19 mouse cellular contexts compared by ENCODE assay signal in genomic region chr10:93242208-93242607, GRCm38 (mm10).
A peak's percentile ranks its signal among the peaks of the same experiment; 100 is the strongest.
DNase-seq lines count a peak whose midpoint lies in the region; ATAC-seq and TF ChIP-seq lines count a peak whose summit lies in the region.
"Had no signal": no experiment of that assay in that cellular context is flagged by ENCODE, and none has a peak within 500 bp of the region (broad histone marks: within the 10 kb centered on the region; RNA-seq: fewer than 3 reads in every experiment).

No protein-coding gene starts in this region.

- peak; percentile 48 for DNase-seq in intestine, embryonic 14.5 days (ENCODE audit: low spot score)
- DNase-seq in ES-E14 (ENCODE audit: low read depth, low spot score): peak; percentile 80
- DNase-seq in induced T-regulatory cell, adult 2 months (ENCODE audit: low read depth): peak; percentile 47
- DNase-seq in thymus, postnatal 10 days (ENCODE audit: low spot score in 2 of 2): no peak
- no peak for DNase-seq in Muller cell, postnatal 12 days (ENCODE audit: inconsistent ontology term)
- DNase-seq in forebrain, embryonic 14.5 days (ENCODE audit: low spot score): no peak
- DNase-seq: cerebellum, adult 9-10 months; left cerebral cortex, postnatal 4 days; lung, adult 18-20 months; lung, postnatal 36 days; retina, postnatal 1 day had no signal

- no peak overlapping the region for H3K4me3 ChIP-seq in intestine, embryonic 14.5 days (ENCODE audit: low read depth, low read length)
- no peak overlapping the region for H3K4me3 ChIP-seq in intestine, postnatal 0 days (ENCODE audit: low read depth, low read length)
- no peak overlapping the region for H3K4me3 ChIP-seq in ES-E14 (ENCODE audit: insufficient read depth in 1 of 2, low read depth in 1 of 2, low read length in 2 of 2, poor library complexity in 1 of 2, severe bottlenecking in 1 of 2)
- H3K4me3 ChIP-seq in forebrain, embryonic 14.5 days (ENCODE audit: low read depth, low read length): no peak overlapping the region
- H3K4me3 ChIP-seq: embryonic facial prominence, embryonic 13.5 days; forebrain, embryonic 15.5 days; hindbrain, embryonic 15.5 days; midbrain, embryonic 10.5 days had no signal

- H3K9me3 ChIP-seq in intestine, embryonic 14.5 days (ENCODE audit: control insufficient read depth, low read length): no peaks in the 10 kb centered on the region
- no peaks in the 10 kb centered on the region for H3K9me3 ChIP-seq in intestine, postnatal 0 days (ENCODE audit: control insufficient read depth)
- no peaks in the 10 kb centered on the region for H3K9me3 ChIP-seq in ES-E14 (ENCODE audit: control insufficient read depth, insufficient read depth, low read depth, low read length)
- H3K9me3 ChIP-seq in forebrain, embryonic 14.5 days (replicated peaks; ENCODE audit: control insufficient read depth, low read length): no peaks in the 10 kb centered on the region
- H3K9me3 ChIP-seq: embryonic facial prominence, embryonic 13.5 days; forebrain, embryonic 15.5 days; G1E; hindbrain, embryonic 15.5 days; midbrain, embryonic 10.5 days had no signal

- no peak overlapping the region for H3K9ac ChIP-seq in intestine, embryonic 14.5 days (ENCODE audit: low read length)
- H3K9ac ChIP-seq in intestine, postnatal 0 days (ENCODE audit: low read depth, low read length): no peak overlapping the region
- peak overlapping the region; percentile 32; the same call in 1 of the 2 replicates for H3K9ac ChIP-seq in ES-E14 (ENCODE audit: insufficient read depth, low read depth, low read length, poor library complexity, severe bottlenecking)
- H3K9ac ChIP-seq in forebrain, embryonic 14.5 days (ENCODE audit: low read length): no peak overlapping the region
- H3K9ac ChIP-seq: embryonic facial prominence, embryonic 13.5 days; forebrain, embryonic 15.5 days; hindbrain, embryonic 15.5 days had no signal

- TF ChIP-seq CTCF in intestine, postnatal 0 days (IDR thresholded peaks at IDR 0.05; ENCODE audit: low read depth): no peak

- H3K27ac ChIP-seq in intestine, embryonic 14.5 days (ENCODE audit: low read depth): no peak overlapping the region
- H3K27ac ChIP-seq in intestine, postnatal 0 days (ENCODE audit: low read depth, low read length): no peak overlapping the region
- H3K27ac ChIP-seq in ES-E14 (ENCODE audit: insufficient read depth, low read depth, low read length, poor library complexity, severe bottlenecking): peak overlapping the region; percentile 88; the same call in 1 of the 2 replicates
- H3K27ac ChIP-seq in forebrain, embryonic 14.5 days (ENCODE audit: low read depth, low read length): no peak overlapping the region
- H3K27ac ChIP-seq: embryonic facial prominence, embryonic 13.5 days; forebrain, embryonic 15.5 days; hindbrain, embryonic 15.5 days; midbrain, embryonic 10.5 days; stomach, postnatal 0 days had no signal

- WGBS in intestine, embryonic 14.5 days: 12% methylated on average over 3 of the region's 3 CpGs
- 31% methylated on average over 3 of the region's 3 CpGs for WGBS in intestine, postnatal 0 days
- WGBS in forebrain, embryonic 14.5 days: 9% methylated on average over 3 of the region's 3 CpGs

- no peak overlapping the region for H3K4me2 ChIP-seq in intestine, embryonic 14.5 days (ENCODE audit: low read length)
- H3K4me2 ChIP-seq in intestine, postnatal 0 days (replicated peaks; ENCODE audit: low read depth): no peak overlapping the region
- no peak overlapping the region for H3K4me2 ChIP-seq in forebrain, embryonic 14.5 days (ENCODE audit: low read length)
- H3K4me2 ChIP-seq: embryonic facial prominence, embryonic 13.5 days; forebrain, embryonic 15.5 days; hindbrain, embryonic 15.5 days had no signal

- ATAC-seq in intestine, embryonic 14.5 days (replicated peaks; ENCODE audit: low FRiP score, low TSS enrichment, low read depth): no peak
- ATAC-seq in intestine, postnatal 0 days: no peak
- peak; percentile 23 for ATAC-seq in CD4-positive, CD25-positive, alpha-beta regulatory T cell, adult 4 months
- no peak for ATAC-seq in forebrain, embryonic 14.5 days
- ATAC-seq: forebrain, embryonic 15.5 days had no signal

- in situ Hi-C loops in ES-E14 (cut with MboI; ENCODE audit: low sequenced_read_pairs in 2 of 2, unreplicated experiment in 2 of 2): no loop called here

- peaks cover 51% of the 10 kb centered on the region for H3K36me3 ChIP-seq in intestine, embryonic 14.5 days (ENCODE audit: control insufficient read depth, insufficient read depth, low read length)
- H3K36me3 ChIP-seq in intestine, postnatal 0 days (ENCODE audit: control insufficient read depth, insufficient read depth): peaks cover 11% of the 10 kb centered on the region; the same call in 1 of the 2 replicates
- peaks cover 11% of the 10 kb centered on the region for H3K36me3 ChIP-seq in ES-E14 (ENCODE audit: control insufficient read depth, insufficient read depth, low read length, poor library complexity, severe bottlenecking)
- peaks cover 49% of the 10 kb centered on the region for H3K36me3 ChIP-seq in forebrain, embryonic 14.5 days (ENCODE audit: control insufficient read depth, insufficient read depth, low read length)

- H3K27me3 ChIP-seq in intestine, embryonic 14.5 days (replicated peaks; ENCODE audit: control insufficient read depth, insufficient read depth, low read length): no peaks in the 10 kb centered on the region
- H3K27me3 ChIP-seq in intestine, postnatal 0 days (replicated peaks; ENCODE audit: control insufficient read depth, insufficient read depth, low read length): no peaks in the 10 kb centered on the region
- H3K27me3 ChIP-seq in forebrain, embryonic 14.5 days (replicated peaks; ENCODE audit: control insufficient read depth, insufficient read depth, low read length): no peaks in the 10 kb centered on the region
- H3K27me3 ChIP-seq: embryonic facial prominence, embryonic 13.5 days; forebrain, embryonic 15.5 days; hindbrain, embryonic 15.5 days had no signal

- peaks cover 4% of the 10 kb centered on the region; the same call in 1 of the 2 replicates for H3K4me1 ChIP-seq in intestine, embryonic 14.5 days (replicated peaks; ENCODE audit: control insufficient read depth, insufficient read depth, low read length)
- H3K4me1 ChIP-seq in intestine, postnatal 0 days (replicated peaks; ENCODE audit: control insufficient read depth, insufficient read depth, low read length): no peaks in the 10 kb centered on the region
- peaks cover 6 to 16% of the 10 kb centered on the region in 2 experiments for H3K4me1 ChIP-seq in ES-E14 (ENCODE audit: control insufficient read depth in 2 of 2, insufficient read depth in 2 of 2, low read length in 2 of 2, poor library complexity in 1 of 2)
- H3K4me1 ChIP-seq in forebrain, embryonic 14.5 days (ENCODE audit: control insufficient read depth, insufficient read depth, low read length): no peaks in the 10 kb centered on the region
- H3K4me1 ChIP-seq: forebrain, embryonic 15.5 days; hindbrain, embryonic 15.5 days had no signal

TF ChIP-seq in ES-E14, 5 proteins besides CTCF, POLR2A, EP300 and RAD21:
- TF ChIP-seq MAFK (IDR thresholded peaks at IDR 0.05; ENCODE audit: insufficient read depth, low read depth, low read length) (no peak), CHD2 (IDR thresholded peaks at IDR 0.05; ENCODE audit: low read depth, low read length) (peak; percentile 44; the same call in 1 of the 2 replicates), HCFC1 (IDR thresholded peaks at IDR 0.05; ENCODE audit: borderline replicate concordance, insufficient read depth, low read length) (0 out of 2 replicates have a peak, but pooled peaks have one; percentile 24), ZC3H11A (IDR thresholded peaks at IDR 0.05; ENCODE audit: borderline replicate concordance, low read depth, low read length) (no peak)
TF ChIP-seq in ES-E14: peak in this region for 2.

Comparison
In these comparisons a context has a peak if more than half of its experiments do, and no peak if none do; other contexts are left out.
1. DNase-seq: peak in intestine, embryonic 14.5 days (single experiment), ES-E14 (single experiment) and induced T-regulatory cell, adult 2 months (single experiment); none in thymus, postnatal 10 days (0 of 2), Muller cell, postnatal 12 days (single experiment) and forebrain, embryonic 14.5 days (single experiment).